Mouse (Mus musculus): ENCODE results near the gene Dzip1. TPM values are rescaled to one million over a fixed set of nuclear protein-coding genes. Genes with fewer than 3 reads are reported as not detected.

Gene Dzip1
- polyA plus RNA-seq (2017; shearing (Covaris generic)), result 1 to 10 TPM; 8.0 to 8.6 TPM

- ATAC-seq, result peak; percentile 72
These were observed at the start of gene Dzip1 for GRCm38 (mm10) chr14:118924673-118925615. Gene Dzip1, minus strand, starts transcription at chr14:118925460.

- ATAC-seq, result no peak
These were observed 47.0 kb upstream of the Dzip1 start for GRCm38 (mm10) chr14:118972268-118972667.

- ATAC-seq, result no peak
These were observed 42.4 kb upstream of the Dzip1 start for GRCm38 (mm10) chr14:118967646-118968045.

- peak; percentile 74 for ATAC-seq
These were observed 40.2 kb upstream of the Dzip1 start for GRCm38 (mm10) chr14:118965356-118966000.

GRCm38 (mm10) chr14:118958010-118958409 is 32.8 kb upstream of the Dzip1 start:
- no peak for ATAC-seq

GRCm38 (mm10) chr14:118951912-118952583 is 26.8 kb upstream of the Dzip1 start:
- no peak for ATAC-seq

- ATAC-seq, result no peak
These were observed 23.6 kb upstream of the Dzip1 start for GRCm38 (mm10) chr14:118948841-118949240.

- ATAC-seq, result no peak
These were observed 19.4 kb upstream of the Dzip1 start for GRCm38 (mm10) chr14:118944702-118945101.

- no peak for ATAC-seq
These were observed 16.8 kb upstream of the Dzip1 start for GRCm38 (mm10) chr14:118942076-118942475.

GRCm38 (mm10) chr14:118940796-118941495 is 15.7 kb upstream of the Dzip1 start:
- ATAC-seq, result no peak

- no peak for ATAC-seq
These were observed 13.3 kb upstream of the Dzip1 start for GRCm38 (mm10) chr14:118938551-118938950.

GRCm38 (mm10) chr14:118937533-118938492 is 12.6 kb upstream of the Dzip1 start, which contains the start of gene Dnajc3:
Gene Dnajc3, plus strand, starts transcription at chr14:118937976.
- ATAC-seq, result peak; percentile 95

- no peak for ATAC-seq
These were observed 11.7 kb upstream of the Dzip1 start for GRCm38 (mm10) chr14:118936952-118937351.

- no peak for ATAC-seq
These were observed 11.0 kb upstream of the Dzip1 start for GRCm38 (mm10) chr14:118936236-118936635.

GRCm38 (mm10) chr14:118934686-118935085 is 9.4 kb upstream of the Dzip1 start:
- ATAC-seq, result no peak

- ATAC-seq, result peak; percentile 9
These were observed 7.7 kb upstream of the Dzip1 start for GRCm38 (mm10) chr14:118932956-118933355.

- no peak for ATAC-seq
These were observed 5.9 kb upstream of the Dzip1 start for GRCm38 (mm10) chr14:118931181-118931580.

GRCm38 (mm10) chr14:118930777-118931176 is 5.5 kb upstream of the Dzip1 start:
- ATAC-seq, result no peak

- ATAC-seq, result peak; percentile 81
These were observed 4.5 kb upstream of the Dzip1 start for GRCm38 (mm10) chr14:118929779-118930178.

- ATAC-seq, result no peak
These were observed 3.3 kb upstream of the Dzip1 start for GRCm38 (mm10) chr14:118928565-118928964.

- ATAC-seq, result no peak
These were observed 2.5 kb downstream of the Dzip1 start for GRCm38 (mm10) chr14:118922667-118923184.

All from activated CD4-positive, CD25-positive, alpha-beta regulatory T cell, adult 4 months (primary cell).